Mouse (Mus musculus) CD4-positive helper T cell, adult 2 months (primary cell): ENCODE results near the gene Srp54c.
"Not testable (repeated sequence)": the region's sequence is repeated elsewhere in the genome, so short reads cannot be mapped to it uniquely, and the experiment has no call there.

Experiments used
- DNase-seq: peaks from one replicate; pipeline ENCODE4 v3.0.0-alpha.2; 2012; ENCODE audit warnings: low read depth, missing footprints, low spot score

The Srp54c gene

DNA sequence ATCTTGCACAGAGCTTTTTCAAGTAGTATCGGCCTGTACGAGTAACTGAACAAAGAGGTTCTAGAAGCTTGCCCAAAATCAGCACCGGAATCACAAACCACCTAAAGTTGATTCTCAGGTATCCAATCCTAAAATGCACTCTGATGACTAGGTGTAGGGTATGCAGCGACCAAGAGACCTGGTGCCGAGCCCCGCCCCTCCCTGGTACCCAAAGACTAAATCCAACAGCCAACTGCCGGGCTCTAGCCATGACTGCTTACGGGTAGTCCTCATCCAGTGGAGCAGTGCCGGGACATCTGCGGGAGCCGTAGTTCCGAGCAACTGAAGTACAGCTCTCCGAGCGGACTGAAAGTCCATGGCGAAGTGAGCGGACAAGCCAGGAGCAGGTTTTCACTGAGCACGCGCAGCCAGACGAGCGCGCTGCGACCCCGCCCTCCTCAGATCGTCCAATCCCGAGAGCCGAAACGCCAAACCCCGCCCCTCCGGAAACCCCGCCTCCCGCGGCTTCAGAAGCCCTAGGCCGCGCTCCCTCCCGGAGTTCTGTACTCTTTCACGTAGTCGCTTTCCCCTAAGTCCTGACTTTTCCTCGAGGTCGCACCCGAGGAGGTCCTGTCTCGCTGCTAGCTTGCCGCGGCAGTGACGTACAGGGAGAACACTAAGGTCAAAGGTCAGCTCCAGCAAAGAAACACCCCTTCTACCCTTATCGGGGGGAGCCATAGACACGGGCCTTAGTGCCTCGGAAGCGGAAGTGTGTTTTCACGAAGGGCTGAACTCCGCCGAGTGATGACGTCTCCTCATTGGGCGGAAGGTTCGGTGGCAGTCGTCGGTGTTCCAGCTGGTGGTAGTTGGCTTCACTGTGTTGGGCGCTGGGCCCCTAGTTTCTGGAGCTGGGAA is at the start of gene Srp54c:
Gene Srp54c (plus strand): TSS at position 543 of the 894 bp plus-strand sequence.
- DNase-seq: not testable (repeated sequence)

DNA sequence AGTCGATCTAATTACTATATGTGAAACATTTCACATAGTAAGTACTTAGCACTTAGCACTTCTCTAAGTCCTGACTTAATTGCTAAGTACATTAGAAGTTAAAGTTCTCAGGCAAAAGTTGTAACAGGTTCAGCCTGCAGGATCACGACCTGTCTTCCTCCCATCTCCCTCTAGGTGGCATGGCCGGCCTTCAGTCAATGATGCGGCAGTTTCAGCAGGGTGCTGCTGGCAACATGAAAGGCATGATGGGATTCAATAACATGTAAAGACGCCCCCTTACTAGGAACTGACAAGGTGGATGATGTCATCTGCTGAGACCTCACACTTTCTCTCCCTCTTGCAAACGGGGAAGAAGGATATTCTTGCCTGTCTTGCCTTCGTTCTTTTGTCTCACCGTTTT is 42.3 kb upstream of the Srp54c start:
- not testable (repeated sequence) for DNase-seq

DNA sequence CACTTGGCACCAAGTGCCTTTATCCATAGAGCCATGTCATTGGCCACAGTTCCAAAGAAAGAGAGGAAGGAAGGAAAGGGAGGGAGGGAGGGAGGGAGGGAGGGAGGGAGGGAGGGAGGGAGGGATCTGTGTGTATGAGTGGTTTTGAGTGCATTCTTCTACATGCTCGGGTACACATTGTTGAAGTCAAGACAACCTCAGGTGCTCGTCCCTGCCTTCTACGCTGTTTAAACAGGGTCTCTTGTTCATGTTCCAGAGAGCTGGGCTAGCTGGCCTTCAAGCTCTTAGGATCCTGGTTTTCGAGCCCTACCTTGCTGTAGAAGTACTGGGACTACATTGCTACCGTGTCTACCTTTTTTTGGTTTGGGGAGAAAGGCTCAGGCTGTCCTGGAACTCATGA is 40.8 kb upstream of the Srp54c start:
- not testable (repeated sequence) for DNase-seq

DNA sequence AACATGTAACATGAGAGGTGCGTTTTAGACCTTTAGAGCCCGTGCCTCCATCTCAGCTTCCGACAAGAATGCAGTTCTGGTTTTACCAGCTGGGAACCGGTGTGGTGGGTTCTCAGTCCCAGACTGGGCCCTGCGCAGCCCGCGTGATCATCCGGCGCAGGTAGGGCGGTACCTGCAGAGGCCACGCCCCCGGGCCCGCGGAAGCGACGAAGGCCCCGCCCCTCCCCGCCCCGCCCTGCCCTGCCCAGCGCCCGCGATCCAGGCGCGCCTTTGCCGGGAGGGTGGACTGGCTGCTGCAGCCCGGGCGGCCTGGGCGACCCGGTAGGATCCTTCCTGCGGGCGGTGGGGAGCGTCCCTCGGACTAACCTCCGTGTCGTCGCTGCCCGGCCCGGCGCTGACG is 30.7 kb upstream of the Srp54c start, which contains the start of gene 1700047I17Rik2:
Gene 1700047I17Rik2 (plus strand): TSS at position 287 of the 400 bp plus-strand sequence.
- not testable (repeated sequence) for DNase-seq

DNA sequence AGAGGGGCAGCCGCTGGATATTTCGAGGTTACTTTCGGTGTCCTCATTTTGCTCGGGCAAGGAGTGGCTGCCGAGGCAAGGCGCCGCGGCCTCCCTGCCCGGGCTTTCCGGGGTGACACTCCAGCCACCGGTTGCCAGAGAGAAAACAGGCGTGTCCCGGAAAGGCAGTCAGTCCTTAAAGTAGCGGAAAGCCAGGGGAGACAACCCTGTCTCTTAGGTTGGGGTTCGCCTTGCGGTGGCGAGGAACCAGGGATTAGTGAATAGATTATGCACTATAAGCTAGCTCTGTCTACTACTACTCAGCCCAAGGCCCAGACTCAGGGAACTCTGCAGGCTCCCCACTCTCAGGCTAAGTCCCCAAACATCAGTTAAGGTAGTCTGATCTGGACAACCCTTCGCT is 30.2 kb upstream of the Srp54c start:
- DNase-seq: not testable (repeated sequence)

DNA sequence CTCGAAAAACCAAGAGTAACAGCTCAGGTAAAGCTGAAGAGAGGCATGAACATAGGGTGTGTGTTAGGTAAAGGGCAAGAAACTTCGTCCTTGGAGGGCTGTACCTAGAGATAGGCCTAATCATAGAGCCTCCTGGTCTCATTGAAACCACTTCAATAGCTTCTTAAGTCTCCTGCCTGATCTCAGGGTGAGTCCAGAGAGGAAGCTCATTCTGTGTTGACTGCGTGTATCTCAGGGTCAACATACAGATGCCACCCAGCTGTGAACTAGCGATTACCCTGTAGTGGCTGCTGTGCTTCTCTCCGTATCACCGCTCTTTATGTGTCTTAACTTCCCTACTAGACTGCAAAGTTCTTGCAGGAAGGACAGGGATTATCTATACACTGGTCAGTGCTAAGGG is 17.0 kb upstream of the Srp54c start:
- DNase-seq: not testable (repeated sequence)

DNA sequence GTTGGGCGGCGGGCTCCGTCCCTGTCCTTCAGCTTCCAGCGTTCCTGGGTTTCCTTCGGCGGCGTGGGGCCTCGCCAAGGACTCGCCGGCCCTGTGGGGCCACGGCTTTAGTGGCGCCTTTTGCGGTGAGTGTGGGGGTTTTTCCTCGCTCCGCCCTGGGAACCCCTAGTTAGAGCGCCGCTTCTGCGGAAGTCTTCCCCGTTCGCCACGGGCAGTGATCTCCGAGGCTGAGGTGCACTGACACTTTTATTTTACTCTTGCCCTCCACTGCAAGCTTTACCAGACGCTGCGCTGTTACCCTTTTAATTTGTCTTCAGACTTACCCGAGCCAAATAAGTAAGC is 523 bp downstream of the Srp54c start:
- not testable (repeated sequence) for DNase-seq

DNA sequence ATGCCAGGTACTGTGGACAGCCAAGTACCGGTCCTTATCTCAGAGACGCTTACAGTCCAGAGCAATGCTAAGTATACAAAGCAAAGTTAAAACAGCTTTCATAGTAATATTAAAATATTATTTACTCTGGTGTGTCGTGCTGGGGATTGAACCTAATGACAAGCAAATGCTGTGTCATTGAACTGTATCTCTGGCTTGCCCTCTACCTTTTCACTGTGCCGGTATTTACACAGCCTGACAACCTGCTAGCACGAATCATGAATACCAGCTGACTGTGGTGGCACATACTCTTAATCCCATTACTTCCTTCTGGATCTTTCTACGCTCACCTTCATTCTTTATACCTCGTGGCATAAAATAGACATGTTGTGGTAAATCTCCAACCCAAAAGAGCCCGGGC is 12.3 kb downstream of the Srp54c start:
- not testable (repeated sequence) for DNase-seq

DNA sequence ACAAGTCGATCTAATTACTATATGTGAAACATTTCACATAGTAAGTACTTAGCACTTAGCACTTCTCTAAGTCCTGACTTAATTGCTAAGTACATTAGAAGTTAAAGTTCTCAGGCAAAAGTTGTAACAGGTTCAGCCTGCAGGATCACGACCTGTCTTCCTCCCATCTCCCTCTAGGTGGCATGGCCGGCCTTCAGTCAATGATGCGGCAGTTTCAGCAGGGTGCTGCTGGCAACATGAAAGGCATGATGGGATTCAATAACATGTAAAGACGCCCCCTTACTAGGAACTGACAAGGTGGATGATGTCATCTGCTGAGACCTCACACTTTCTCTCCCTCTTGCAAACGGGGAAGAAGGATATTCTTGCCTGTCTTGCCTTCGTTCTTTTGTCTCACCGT is 32.0 kb downstream of the Srp54c start:
- DNase-seq: not testable (repeated sequence)

DNA sequence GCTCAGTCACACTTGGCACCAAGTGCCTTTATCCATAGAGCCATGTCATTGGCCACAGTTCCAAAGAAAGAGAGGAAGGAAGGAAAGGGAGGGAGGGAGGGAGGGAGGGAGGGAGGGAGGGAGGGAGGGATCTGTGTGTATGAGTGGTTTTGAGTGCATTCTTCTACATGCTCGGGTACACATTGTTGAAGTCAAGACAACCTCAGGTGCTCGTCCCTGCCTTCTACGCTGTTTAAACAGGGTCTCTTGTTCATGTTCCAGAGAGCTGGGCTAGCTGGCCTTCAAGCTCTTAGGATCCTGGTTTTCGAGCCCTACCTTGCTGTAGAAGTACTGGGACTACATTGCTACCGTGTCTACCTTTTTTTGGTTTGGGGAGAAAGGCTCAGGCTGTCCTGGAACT is 33.4 kb downstream of the Srp54c start:
- not testable (repeated sequence) for DNase-seq

DNA sequence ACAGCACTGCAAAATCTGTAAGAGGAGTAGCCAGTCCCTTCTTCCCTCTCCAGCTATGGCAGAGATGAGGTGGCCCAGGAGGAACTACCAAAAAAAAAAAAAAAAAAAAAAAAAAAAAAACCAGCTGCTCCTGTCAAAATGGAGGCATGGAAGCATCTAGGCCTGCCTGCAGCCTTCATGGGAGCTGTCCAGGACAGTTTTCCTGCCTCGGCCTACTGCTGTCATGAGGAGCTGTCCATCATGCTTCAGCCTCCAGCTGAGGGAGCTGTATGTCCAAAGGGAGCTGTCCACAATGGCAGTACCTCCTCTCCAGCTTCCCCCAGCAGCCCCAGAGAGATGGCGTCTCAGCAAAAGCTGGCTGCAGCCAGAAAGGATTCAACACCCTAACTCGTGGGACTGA is 42.3 kb downstream of the Srp54c start:
- DNase-seq: no peak

DNA sequence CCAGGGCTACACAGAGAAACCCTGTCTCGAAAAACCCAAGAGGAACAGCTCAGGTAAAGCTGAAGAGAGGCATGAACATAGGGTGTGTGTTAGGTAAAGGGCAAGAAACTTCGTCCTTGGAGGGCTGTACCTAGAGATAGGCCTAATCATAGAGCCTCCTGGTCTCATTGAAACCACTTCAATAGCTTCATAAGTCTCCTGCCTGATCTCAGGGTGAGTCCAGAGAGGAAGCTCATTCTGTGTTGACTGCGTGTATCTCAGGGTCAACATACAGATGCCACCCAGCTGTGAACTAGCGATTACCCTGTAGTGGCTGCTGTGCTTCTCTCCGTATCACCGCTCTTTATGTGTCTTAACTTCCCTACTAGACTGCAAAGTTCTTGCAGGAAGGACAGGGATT is 47.6 kb downstream of the Srp54c start:
- not testable (repeated sequence) for DNase-seq

DNA sequence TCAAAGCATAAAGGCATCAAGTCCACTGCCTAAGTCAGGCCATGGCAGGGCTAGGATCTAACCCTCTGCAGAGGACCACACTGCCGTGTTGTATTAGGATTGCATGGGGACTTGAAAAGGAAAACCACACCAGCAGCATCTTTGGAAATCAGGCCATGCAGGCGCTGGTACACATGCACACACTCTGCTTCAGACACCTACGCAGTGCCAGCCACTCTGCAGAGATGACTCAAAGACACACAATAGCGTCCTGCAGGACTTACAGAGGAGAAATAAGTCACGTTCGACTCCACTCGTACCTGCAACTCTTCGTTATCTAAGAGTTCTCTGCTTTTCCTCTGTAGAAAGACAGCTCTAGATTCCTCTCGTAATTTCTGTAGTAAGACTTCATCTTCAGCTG is 68.1 kb downstream of the Srp54c start:
- DNase-seq: no peak

DNA sequence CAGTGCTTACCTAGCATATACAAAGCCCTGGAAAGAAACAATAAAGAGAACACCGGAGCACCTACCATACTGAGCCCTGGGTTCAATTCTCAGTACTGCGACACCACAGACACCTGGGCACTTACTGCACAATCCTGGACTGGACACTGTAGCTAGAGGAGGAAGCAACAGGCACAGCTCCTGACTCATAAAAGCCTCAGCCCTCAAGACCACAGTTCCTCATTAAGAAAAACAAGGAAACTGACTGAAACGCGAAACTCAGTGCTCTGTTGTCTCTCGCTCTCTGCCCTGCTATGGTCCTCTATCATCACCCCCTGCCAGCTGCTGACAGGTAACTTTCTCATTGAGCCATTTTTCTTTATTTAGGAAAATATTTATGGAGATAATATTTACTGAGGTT is 69.4 kb downstream of the Srp54c start, which contains the start of gene 1110008L16Rik:
Gene 1110008L16Rik (plus strand): TSS at position 242 of the 400 bp plus-strand sequence.
- DNase-seq: no peak

DNA sequence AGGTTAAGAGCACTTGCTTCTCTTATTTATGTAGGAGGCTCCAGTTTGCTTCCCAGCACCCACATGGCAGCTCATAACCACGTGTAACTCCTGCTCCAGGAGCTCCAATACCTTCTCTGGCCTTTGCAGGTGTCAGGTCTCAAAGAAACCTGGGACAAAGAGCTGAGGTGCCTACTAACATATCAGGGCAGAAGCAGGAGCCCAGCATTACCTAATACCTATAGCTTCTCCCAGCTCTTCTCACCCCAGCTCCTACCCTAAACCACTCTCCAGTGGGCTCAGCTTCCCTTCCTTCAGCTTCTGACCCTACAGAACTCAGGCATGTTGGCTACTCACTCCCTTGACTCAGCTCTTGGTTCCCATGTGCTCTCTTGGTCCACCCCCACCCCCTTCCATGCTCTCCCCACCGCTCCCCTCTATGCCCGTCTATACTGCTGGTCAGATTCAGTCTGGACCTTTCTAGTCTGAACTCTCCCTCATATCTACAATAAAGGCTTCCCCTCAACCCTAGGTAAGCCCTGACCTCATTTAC is 70.9 kb downstream of the Srp54c start:
- DNase-seq: peak; percentile 10

DNA sequence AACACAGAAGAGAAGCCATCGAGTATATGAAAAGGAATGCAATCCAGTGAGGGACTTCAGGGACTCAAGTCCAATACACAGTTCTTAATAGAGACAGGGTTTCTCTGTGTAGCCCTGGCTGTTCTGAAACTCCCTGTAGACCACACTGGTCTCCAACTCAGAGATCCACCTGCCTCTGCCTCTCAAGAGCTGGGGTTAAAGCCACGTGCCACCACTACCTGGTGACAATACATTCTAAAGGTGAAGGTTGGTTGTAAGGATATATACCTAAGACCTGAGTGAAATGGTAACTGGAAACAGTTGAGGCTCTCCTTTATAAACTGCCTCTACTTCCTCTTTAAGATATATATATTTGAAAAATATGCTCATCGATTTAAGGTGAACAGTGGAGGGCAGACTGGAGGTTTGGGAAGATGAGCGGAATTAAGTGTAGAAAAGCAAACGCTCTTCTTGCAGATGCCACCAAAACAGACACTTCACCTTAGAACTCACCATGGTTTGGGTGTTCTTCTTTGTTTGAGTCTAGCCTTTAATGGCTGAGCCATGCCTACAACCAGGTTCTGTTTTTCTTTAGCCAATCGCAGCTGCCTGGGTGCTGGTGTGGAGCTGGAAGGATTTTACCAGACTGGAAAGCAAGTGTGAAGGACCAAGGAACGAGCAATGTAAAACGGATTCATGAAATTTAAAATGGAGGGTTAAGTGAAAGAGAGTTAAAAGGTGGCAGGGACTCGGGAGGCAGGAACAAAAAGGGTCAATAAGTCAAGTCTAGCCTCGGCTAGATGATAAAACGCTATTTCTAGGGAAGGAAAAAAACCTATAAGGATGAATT is 71.7 kb downstream of the Srp54c start:
- peak; percentile 17 for DNase-seq

DNA sequence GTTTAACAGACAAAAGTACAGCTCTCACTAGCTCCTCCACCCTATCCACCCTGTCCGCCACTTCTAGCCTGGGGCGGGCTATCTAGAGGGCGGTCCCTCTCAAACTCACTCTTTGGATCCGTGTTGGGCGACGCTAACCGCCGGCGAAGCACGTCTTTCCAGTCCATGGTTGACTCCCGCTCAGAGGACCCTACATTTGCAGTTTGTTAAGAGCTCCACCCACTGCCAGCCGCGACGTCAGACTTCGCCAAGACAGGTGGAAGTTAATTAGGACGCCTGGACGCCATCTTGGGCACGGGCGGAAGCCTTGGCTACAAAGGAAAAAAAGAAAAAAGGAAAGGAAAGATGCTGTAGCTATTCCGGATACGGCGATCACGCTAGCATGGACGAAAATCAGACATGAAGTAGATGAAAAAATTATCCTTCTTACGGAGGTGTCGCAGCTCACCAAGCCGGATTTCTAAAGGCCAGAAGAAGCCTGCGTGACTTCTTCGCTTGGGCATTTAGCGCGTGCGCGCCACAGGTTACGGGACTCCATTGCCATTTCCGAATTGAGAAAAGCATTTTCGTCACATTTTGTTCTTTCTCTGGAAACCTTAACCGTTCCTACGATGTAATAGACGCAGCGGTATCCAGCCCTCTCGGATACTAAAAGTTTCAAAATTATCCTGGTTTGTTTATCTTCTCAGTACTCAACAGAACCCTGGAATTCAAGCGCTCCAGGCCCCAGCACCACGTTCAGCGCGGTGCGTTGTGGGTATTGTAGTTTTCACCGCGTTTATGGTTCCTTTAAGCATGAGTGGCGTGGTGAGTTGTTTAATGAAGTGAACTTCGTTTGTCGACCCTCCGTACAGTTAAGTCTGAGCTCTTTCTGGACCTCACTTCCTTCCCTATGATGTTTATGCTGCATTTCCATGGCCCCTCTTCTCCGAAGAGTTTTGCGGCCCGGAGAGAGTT is 72.8 kb downstream of the Srp54c start, which contains the start of gene Ppp2r3c:
Gene Ppp2r3c (minus strand): TSS at position 514 of the 957 bp plus-strand sequence.
- DNase-seq: peak; percentile 95

DNA sequence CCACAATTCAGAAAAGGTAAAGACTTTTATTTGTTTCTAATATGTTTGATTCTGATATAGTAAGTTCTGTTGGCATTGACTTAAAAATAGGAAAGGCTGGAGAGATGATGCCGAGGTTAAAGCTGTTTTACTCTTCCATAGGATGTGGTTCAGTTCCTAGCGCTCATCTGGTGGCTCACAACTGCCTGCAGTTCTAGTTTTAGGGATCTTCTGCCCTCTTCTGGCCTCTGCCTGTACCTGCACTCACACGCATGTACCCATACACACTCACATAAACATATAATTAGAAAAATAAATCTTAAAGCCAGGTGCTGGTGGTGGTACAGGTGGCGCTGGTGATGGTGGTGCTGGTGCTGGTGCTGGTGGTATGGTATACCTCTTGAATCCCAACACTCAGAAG is 76.4 kb downstream of the Srp54c start:
- DNase-seq: no peak

DNA sequence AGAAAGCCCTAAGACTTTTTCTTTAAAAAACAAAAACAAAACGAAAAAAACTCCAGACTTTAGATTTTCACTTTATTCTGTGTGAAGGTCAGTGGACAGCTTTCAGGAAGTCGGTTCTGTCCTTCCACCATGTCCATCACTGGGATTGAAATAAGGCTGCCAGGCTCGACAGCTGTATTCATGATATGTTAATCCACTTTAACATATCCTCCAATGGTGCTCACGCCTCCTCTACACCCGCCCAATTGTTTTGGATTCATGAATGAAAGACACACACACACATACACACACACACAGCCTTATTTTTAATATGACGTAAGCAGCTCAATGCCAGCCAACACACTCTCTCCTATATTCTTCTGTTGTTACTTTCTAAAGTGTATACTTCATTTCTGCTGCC is 77.6 kb downstream of the Srp54c start:
- peak; percentile 11 for DNase-seq

DNA sequence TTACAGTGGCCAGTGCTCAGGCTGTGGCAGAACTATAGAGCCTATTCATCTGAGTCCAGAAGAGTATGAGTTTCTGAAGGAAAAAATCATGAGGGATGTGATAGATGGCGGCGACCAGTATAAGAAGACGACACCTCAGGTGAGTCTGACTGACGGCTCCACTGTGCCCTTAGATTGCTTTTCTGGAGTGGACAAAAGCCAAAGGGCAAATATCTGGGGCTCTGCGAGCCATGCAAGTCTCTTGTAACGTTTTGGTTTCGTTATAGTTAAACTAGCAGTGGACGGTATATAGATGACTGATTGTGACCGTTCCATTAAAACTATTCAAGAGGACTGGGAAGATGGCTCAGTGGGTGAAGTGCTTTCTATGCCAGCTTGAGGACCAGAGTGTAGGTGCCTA is 78.8 kb downstream of the Srp54c start:
- DNase-seq: no peak

DNA sequence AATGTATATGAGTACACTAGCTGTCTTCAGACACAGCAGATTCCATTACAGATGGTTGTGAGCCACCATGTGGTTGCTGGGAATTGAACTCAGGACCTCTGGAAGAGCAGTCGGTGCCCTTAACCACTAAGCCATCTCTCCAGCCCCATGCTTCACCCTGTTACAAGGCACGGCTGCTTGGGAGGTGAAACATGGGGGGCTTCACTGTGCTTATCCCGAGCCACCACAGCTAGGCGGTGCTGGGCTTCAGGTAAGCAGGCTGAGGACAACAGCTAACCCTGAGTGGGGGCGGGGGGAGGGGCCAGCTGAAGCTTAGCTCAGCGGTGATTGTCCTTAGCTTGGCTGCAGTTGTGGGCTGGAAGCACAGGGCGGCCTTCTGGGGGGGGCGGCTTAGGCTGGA is 79.5 kb downstream of the Srp54c start:
- DNase-seq: no peak
